Comparison of ENCODE assay signal across 22 mouse cellular contexts in genomic region chr14:120560987-120561386, GRCm38 (mm10).
DNase-seq lines count a peak whose midpoint lies in the region; ATAC-seq and TF ChIP-seq lines count a peak whose summit lies in the region.
"Had no signal": no experiment of that assay in that cellular context is flagged by ENCODE, and none has a peak within 500 bp of the region (broad histone marks: within the 10 kb centered on the region; RNA-seq: fewer than 3 reads in every experiment).

No protein-coding gene starts in this region.

- no peak overlapping the region for H3K9ac ChIP-seq in forebrain, postnatal 0 days
- no peak overlapping the region for H3K9ac ChIP-seq in forebrain, embryonic 13.5 days
- H3K9ac ChIP-seq: forebrain, embryonic 12.5 days; hindbrain, embryonic 12.5 days; limb, embryonic 15.5 days; liver, embryonic 14.5 days; lung, embryonic 14.5 days had no signal

- no peaks in the 10 kb centered on the region for H3K4me1 ChIP-seq in forebrain, postnatal 0 days (ENCODE audit: insufficient read depth)
- no peaks in the 10 kb centered on the region for H3K4me1 ChIP-seq in forebrain, embryonic 13.5 days
- no peaks in the 10 kb centered on the region; the same call in 1 of the 2 replicates for H3K4me1 ChIP-seq in cortical plate, adult 2 months (ENCODE audit: control insufficient read depth, insufficient read depth, low read length)
- no peaks in the 10 kb centered on the region for H3K4me1 ChIP-seq in midbrain, embryonic 10.5 days
- H3K4me1 ChIP-seq: embryonic facial prominence, embryonic 10.5 days; forebrain, embryonic 12.5 days; hindbrain, embryonic 12.5 days; limb, embryonic 15.5 days had no signal

- no peak for TF ChIP-seq CTCF in forebrain, postnatal 0 days (IDR thresholded peaks at IDR 0.05; ENCODE audit: low read depth)
- no peak for TF ChIP-seq CTCF in cortical plate, adult 2 months (IDR thresholded peaks at IDR 0.05; ENCODE audit: extremely low read depth, insufficient read depth, low read length)

- ATAC-seq in forebrain, postnatal 0 days: peak; percentile 85
- ATAC-seq in forebrain, embryonic 13.5 days: no peak

- no peaks in the 10 kb centered on the region for H3K27me3 ChIP-seq in forebrain, postnatal 0 days (ENCODE audit: insufficient read depth, low read length)
- no peaks in the 10 kb centered on the region for H3K27me3 ChIP-seq in forebrain, embryonic 13.5 days
- H3K27me3 ChIP-seq in midbrain, embryonic 10.5 days (ENCODE audit: low read depth, poor library complexity, severe bottlenecking): no peaks in the 10 kb centered on the region
- H3K27me3 ChIP-seq: forebrain, embryonic 12.5 days; hindbrain, embryonic 12.5 days; limb, embryonic 15.5 days had no signal

- DNase-seq in forebrain, postnatal 0 days: peak; percentile 47
- peak; percentile 15 for DNase-seq in lung, postnatal 25 days (ENCODE audit: low spot score)
- DNase-seq in lung, postnatal 4 days: no peak
- no peak for DNase-seq in midbrain, embryonic 10.5 days (ENCODE audit: low spot score)
- no peak for DNase-seq in gastrocnemius, postnatal 25 days
- DNase-seq: adrenal gland, adult 8-10 months; cerebellum, adult 9-10 months; gastrocnemius, postnatal 14 days; heart, adult 2 months; kidney, adult 18-20 months; left cerebral cortex, postnatal 4 days; lung, embryonic 14.5 days; thymus, adult 2 months; thymus, postnatal 4 days had no signal

- no peaks in the 10 kb centered on the region for H3K9me3 ChIP-seq in forebrain, postnatal 0 days (ENCODE audit: low read length)
- no peaks in the 10 kb centered on the region for H3K9me3 ChIP-seq in forebrain, embryonic 13.5 days (replicated peaks)
- no peaks in the 10 kb centered on the region for H3K9me3 ChIP-seq in midbrain, embryonic 10.5 days (replicated peaks)
- H3K9me3 ChIP-seq: embryonic facial prominence, embryonic 10.5 days; forebrain, embryonic 12.5 days; hindbrain, embryonic 12.5 days; limb, embryonic 15.5 days had no signal

- no peak overlapping the region for H3K4me2 ChIP-seq in forebrain, postnatal 0 days (ENCODE audit: low read depth)
- H3K4me2 ChIP-seq in forebrain, embryonic 13.5 days: no peak overlapping the region
- H3K4me2 ChIP-seq: forebrain, embryonic 12.5 days; hindbrain, embryonic 12.5 days; limb, embryonic 15.5 days; lung, embryonic 14.5 days; midbrain, embryonic 11.5 days had no signal

- H3K4me3 ChIP-seq in forebrain, postnatal 0 days (ENCODE audit: low read depth, low read length): no peak overlapping the region
- H3K4me3 ChIP-seq in forebrain, embryonic 13.5 days: no peak overlapping the region
- no peak overlapping the region for H3K4me3 ChIP-seq in cortical plate, adult 2 months (ENCODE audit: insufficient read depth, low read length)
- no peak overlapping the region for H3K4me3 ChIP-seq in midbrain, embryonic 10.5 days
- H3K4me3 ChIP-seq: embryonic facial prominence, embryonic 10.5 days; forebrain, embryonic 12.5 days; heart, adult 2 months; hindbrain, embryonic 12.5 days; limb, embryonic 15.5 days had no signal

- WGBS in forebrain, postnatal 0 days: 69% methylated on average over 2 of the region's 2 CpGs
- WGBS in forebrain, embryonic 13.5 days: 85% methylated on average over 2 of the region's 2 CpGs
- WGBS in midbrain, embryonic 10.5 days: 93% methylated on average over 2 of the region's 2 CpGs

- no peak overlapping the region; the same call in 1 of the 2 replicates for H3K27ac ChIP-seq in forebrain, postnatal 0 days (ENCODE audit: low read depth, low read length)
- H3K27ac ChIP-seq in forebrain, embryonic 13.5 days: no peak overlapping the region
- H3K27ac ChIP-seq in cortical plate, adult 2 months (ENCODE audit: insufficient read depth, low read length): peak overlapping the region; percentile 35; the same call in 1 of the 2 replicates
- no peak overlapping the region for H3K27ac ChIP-seq in midbrain, embryonic 10.5 days (replicated peaks)
- H3K27ac ChIP-seq: embryonic facial prominence, embryonic 10.5 days; forebrain, embryonic 12.5 days; heart, adult 2 months; hindbrain, embryonic 12.5 days; limb, embryonic 15.5 days; liver, embryonic 14.5 days had no signal

- no peak for TF ChIP-seq POLR2A in cortical plate, adult 2 months (IDR thresholded peaks at IDR 0.05; ENCODE audit: extremely low read depth, insufficient read depth, low read length)

- H3K36me3 ChIP-seq in forebrain, postnatal 0 days (ENCODE audit: insufficient read depth): no peaks in the 10 kb centered on the region
- H3K36me3 ChIP-seq in forebrain, embryonic 13.5 days (ENCODE audit: poor library complexity, severe bottlenecking): no peaks in the 10 kb centered on the region
- no peaks in the 10 kb centered on the region for H3K36me3 ChIP-seq in midbrain, embryonic 10.5 days
- H3K36me3 ChIP-seq: embryonic facial prominence, embryonic 10.5 days; forebrain, embryonic 12.5 days; hindbrain, embryonic 12.5 days; limb, embryonic 15.5 days had no signal

Comparison
In these comparisons a context has a peak if more than half of its experiments do, and no peak if none do; other contexts are left out.
1. DNase-seq: peak in forebrain, postnatal 0 days (single experiment) and lung, postnatal 25 days (single experiment); none in lung, postnatal 4 days (0 of 2), midbrain, embryonic 10.5 days (single experiment) and gastrocnemius, postnatal 25 days (single experiment).